Mouse (Mus musculus) induced T-regulatory cell, adult 2 months (primary cell): ENCODE results near the gene Fndc3c1.

Experiments
- DNase-seq: peaks from one replicate; pipeline ENCODE4 v3.0.0-alpha.2; 2012; ENCODE audit warnings: low read depth

The Fndc3c1 gene

GRCm38 (mm10) chrX:106485101-106485651 lies at the start of gene Fndc3c1:
TSS of gene Fndc3c1 (minus strand) at chrX:106485401.
- DNase-seq: peak; percentile 7

- DNase-seq: no peak
Observed at GRCm38 (mm10) chrX:106486451-106486850, 1.2 kb upstream of the Fndc3c1 start.

- DNase-seq: no peak
Observed at GRCm38 (mm10) chrX:106485671-106486070, 470 bp upstream of the Fndc3c1 start.

GRCm38 (mm10) chrX:106479891-106480290 lies 5.3 kb downstream of the Fndc3c1 start:
- peak; percentile 30 for DNase-seq

GRCm38 (mm10) chrX:106385304-106385703 lies 99.9 kb downstream of the Fndc3c1 start:
- DNase-seq: no peak

- no peak for DNase-seq
Observed at GRCm38 (mm10) chrX:106380608-106381007, 104.6 kb downstream of the Fndc3c1 start.
